Mouse (Mus musculus) erythroid progenitor cell, adult 5-6 weeks (primary cell): Measurements from ENCODE around the gene Sec61a1. TPM values are rescaled to one million over a fixed set of nuclear protein-coding genes. Genes with fewer than 3 reads are reported as not detected.
A peak's percentile ranks its signal among the peaks of the same experiment; 100 is the strongest.

Experiments
- ATAC-seq: replicated peaks from 2 replicates; pipeline ENCODE4 v1.8.0; 2016; ENCODE audit warnings: moderate number of reproducible peaks, mild to moderate bottlenecking, moderate TSS enrichment, inconsistent platforms; ENCODE audit not compliant: poor library complexity, low FRiP score, severe bottlenecking
- total RNA-seq, 2 experiments: library from RNA; stranded (forward) in 1 of 2; stranded (reverse) in 1 of 2; fragments of 150-400 nt in 1 of 2; fragments of 186-747, 209-891 nt in 1 of 2; gene quantifications; 2 replicates each; pipeline versions ENCODE4 v1.2.3 to v1.2.4; 2015 to 2017; ENCODE audit warnings: low replicate concordance in 2 of 2

The Sec61a1 gene
- 61.6 and 77.1 TPM in 2 replicates for total RNA-seq (2015; ENCODE audit: low replicate concordance)
- total RNA-seq (2017; ENCODE audit: low replicate concordance) = 70.5 and 93.0 TPM in 2 replicates

- ATAC-seq = peak; percentile 96
These were observed at the start of gene Sec61a1 for GRCm38 (mm10) chr6:88518404-88519263. Gene Sec61a1 (minus strand): TSS chr6:88518905.

- no peak for ATAC-seq
These were observed 48.0 kb upstream of the Sec61a1 start for GRCm38 (mm10) chr6:88566676-88567075.

- ATAC-seq = peak; percentile 42; the same call in 1 of the 2 replicates
These were observed 46.3 kb upstream of the Sec61a1 start for GRCm38 (mm10) chr6:88565033-88565432.

GRCm38 (mm10) chr6:88560156-88560555, 41.5 kb upstream of the Sec61a1 start:
- no peak for ATAC-seq

- ATAC-seq = no peak
These were observed 41.0 kb upstream of the Sec61a1 start for GRCm38 (mm10) chr6:88559688-88560087.

GRCm38 (mm10) chr6:88558076-88558475, 39.4 kb upstream of the Sec61a1 start:
- ATAC-seq = no peak

- 0 out of 2 replicates have a peak, but pooled peaks have one; percentile 32 for ATAC-seq
These were observed 38.8 kb upstream of the Sec61a1 start for GRCm38 (mm10) chr6:88557548-88557947.

- ATAC-seq = no peak
These were observed 31.2 kb upstream of the Sec61a1 start for GRCm38 (mm10) chr6:88549916-88550315.

- 0 out of 2 replicates have a peak, but pooled peaks have one; percentile 16 for ATAC-seq
These were observed 30.6 kb upstream of the Sec61a1 start for GRCm38 (mm10) chr6:88549137-88549814.

GRCm38 (mm10) chr6:88548405-88549049, 29.8 kb upstream of the Sec61a1 start:
- peak; percentile 74 for ATAC-seq

- no peak for ATAC-seq
These were observed 26.7 kb upstream of the Sec61a1 start for GRCm38 (mm10) chr6:88545397-88545790.

GRCm38 (mm10) chr6:88544644-88545396, 26.1 kb upstream of the Sec61a1 start:
- no peak for ATAC-seq

- ATAC-seq = no peak
These were observed 25.5 kb upstream of the Sec61a1 start for GRCm38 (mm10) chr6:88544241-88544640.

GRCm38 (mm10) chr6:88540093-88540755, 21.5 kb upstream of the Sec61a1 start:
- no peak for ATAC-seq

GRCm38 (mm10) chr6:88530306-88530705, 11.6 kb upstream of the Sec61a1 start:
- no peak for ATAC-seq

- no peak for ATAC-seq
These were observed 5.4 kb upstream of the Sec61a1 start for GRCm38 (mm10) chr6:88524056-88524455.

GRCm38 (mm10) chr6:88523451-88523850, 4.7 kb upstream of the Sec61a1 start:
- no peak for ATAC-seq

- ATAC-seq = no peak
These were observed 4.3 kb upstream of the Sec61a1 start for GRCm38 (mm10) chr6:88523043-88523442.

- ATAC-seq = no peak
These were observed 3.9 kb upstream of the Sec61a1 start for GRCm38 (mm10) chr6:88522606-88523005.
